Mouse (Mus musculus): ENCODE measurements around the gene Slc25a33.
"Not testable (repeated sequence)": the region's sequence is repeated elsewhere in the genome, so short reads cannot be mapped to it uniquely, and the experiment has no call there.

Slc25a33 gene

GRCm38 (mm10) chr4:149774094-149774470 lies at the start of gene Slc25a33:
Gene Slc25a33, minus strand, starts transcription at chr4:149774277.
- DNase-seq (ENCODE audit: low spot score in 2 of 2), result peak; percentile 92 to 95

DNA sequence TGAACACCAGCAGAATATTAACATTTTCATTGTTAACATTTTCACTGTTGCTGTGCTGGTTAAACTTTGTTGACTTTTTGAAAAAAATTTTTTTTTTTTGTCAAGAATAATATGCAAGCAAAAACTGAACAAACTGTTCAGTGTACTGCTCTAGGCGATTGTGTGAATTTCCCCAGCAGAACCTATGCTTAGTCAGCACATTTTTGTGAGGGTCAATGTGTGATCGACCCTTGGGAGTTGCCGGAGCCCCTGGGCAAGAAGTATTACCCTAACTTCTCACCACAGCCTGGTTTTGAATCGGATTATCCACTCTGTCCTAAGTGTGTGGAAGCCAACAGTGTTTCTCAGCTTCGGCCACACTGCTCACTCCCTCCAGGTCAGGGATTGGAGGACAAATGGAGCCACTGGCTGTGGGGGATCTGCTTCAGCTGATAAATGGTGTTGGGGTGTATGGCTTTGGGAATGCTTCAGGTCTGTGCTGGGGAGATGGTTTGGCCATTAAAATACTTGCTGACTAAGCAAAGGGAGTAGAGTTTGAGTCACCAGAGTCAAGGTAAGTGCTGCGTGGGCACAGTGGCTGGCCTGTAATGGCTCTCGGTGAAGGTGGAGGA lies 48.6 kb upstream of the Slc25a33 start:
- DNase-seq (ENCODE audit: low spot score in 2 of 2), result no peak

- DNase-seq (ENCODE audit: low spot score in 2 of 2), result no peak
These were observed 48.0 kb upstream of the Slc25a33 start for GRCm38 (mm10) chr4:149822126-149822525.

DNA sequence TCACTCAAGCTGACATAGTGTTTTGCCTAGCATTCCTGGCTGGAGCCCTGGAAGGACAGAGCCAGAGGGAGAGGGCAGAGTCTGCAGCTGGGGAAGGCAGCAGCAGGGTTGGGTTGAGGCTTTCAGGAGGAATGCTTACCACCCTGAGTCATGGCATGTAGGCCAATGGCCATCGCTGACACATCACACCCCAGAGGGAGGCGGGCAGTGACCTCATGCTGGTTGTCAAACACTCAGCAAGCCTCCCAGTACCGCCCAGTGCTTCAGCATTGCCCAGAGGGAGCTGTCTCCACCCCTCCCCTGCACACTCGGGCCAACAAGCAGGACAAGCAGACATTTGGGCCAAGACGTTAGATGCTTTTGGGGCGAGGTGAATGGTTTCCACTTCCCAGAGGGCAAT lies 46.5 kb upstream of the Slc25a33 start:
- no peak for DNase-seq (ENCODE audit: low spot score in 2 of 2)

DNA sequence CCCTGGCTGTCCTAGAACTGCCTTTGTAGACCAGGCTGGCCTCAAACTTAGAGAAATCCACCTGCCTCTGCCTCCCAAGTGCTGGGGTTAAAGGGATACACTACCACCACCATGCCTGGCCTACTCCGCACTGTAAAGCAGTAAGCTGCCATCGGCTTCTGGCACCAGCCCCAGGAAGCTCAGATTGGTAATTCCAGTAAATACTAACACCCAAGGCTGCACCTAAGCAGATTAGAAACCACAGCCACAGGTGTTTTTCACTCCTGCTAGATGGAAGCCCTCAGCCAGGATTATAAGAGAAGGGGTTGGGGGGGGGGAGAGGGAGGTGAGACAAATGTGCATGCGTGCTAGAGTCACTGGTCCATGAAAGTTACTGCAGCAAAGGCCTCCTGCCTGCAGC lies 45.1 kb upstream of the Slc25a33 start:
- no peak for DNase-seq (ENCODE audit: low spot score in 2 of 2)

DNA sequence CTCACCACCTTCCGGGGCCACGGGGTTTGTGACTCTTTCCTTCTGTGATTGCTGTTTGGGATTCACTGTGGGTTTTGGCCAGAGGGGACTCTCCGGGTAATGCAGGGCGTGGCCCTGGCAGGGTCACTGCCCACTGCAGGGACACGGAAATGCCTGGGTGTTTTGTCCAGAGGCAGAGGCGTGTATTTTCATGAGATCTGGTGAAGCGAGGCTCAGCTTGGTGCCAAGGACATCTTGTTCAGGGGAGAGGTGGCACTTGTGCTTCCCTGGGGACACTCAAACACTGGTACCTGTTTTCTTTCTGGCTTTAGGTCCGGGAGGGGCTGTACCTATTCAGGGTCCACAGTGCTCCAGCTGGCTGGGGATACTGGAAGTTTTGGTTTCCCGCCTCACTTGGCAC lies 42.5 kb upstream of the Slc25a33 start:
- no peak for DNase-seq (ENCODE audit: low spot score in 2 of 2)

- no peak for DNase-seq (ENCODE audit: low spot score in 2 of 2)
These were observed 41.5 kb upstream of the Slc25a33 start for GRCm38 (mm10) chr4:149815586-149815985.

- DNase-seq (ENCODE audit: low spot score in 2 of 2), result no peak
These were observed 39.5 kb upstream of the Slc25a33 start for GRCm38 (mm10) chr4:149813409-149814184.

DNA sequence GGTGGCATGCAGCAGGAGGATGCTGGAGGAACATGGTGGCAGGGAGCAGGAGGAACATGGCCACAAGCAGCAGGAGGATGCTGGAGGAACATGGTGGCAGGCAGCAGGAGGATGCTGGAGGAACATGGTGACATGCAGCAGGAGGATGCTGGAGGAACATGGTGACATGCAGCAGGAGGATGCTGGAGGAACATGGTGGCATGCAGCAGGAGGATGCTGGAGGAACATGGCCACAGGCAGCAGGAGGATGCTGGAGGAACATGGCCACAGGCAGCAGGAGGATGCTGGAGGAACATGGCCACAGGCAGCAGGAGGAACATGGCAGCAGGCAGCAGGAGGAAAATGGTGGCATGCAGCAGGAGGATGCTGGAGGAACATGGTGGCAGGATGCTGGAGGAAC lies 36.3 kb upstream of the Slc25a33 start:
- DNase-seq (ENCODE audit: low spot score in 2 of 2), result not testable (repeated sequence)

- no peak for DNase-seq (ENCODE audit: low spot score in 2 of 2)
These were observed 34.6 kb upstream of the Slc25a33 start for GRCm38 (mm10) chr4:149808584-149809227.

DNA sequence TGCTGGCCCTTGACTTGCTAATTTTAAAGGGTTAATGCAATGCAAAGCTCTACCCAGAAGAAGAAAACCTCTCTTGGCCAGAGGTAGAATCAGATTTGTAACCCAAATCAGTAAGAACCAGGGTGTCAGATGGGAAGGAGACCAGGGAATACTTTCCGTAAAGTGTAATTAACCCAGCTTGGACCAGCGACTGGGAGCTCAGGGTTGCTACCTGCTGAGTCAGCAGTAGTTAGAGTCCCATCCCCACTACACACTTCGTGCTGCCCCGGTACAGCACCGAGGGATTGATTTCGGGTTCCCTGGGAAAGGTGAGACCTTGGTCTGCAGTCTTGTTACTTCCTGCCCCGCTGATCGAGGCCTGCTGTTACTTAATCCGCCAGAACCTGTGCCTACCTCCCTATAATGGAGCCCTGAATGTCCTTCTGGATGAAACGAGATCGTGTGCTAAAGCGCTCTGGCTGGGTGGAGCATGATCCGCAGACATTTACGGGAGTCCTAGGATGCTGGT lies 34.0 kb upstream of the Slc25a33 start:
- DNase-seq (ENCODE audit: low spot score in 2 of 2), result no peak

- peak; percentile 67 to 87 for DNase-seq (ENCODE audit: low spot score in 2 of 2)
These were observed 32.8 kb upstream of the Slc25a33 start for GRCm38 (mm10) chr4:149806699-149807381.

DNA sequence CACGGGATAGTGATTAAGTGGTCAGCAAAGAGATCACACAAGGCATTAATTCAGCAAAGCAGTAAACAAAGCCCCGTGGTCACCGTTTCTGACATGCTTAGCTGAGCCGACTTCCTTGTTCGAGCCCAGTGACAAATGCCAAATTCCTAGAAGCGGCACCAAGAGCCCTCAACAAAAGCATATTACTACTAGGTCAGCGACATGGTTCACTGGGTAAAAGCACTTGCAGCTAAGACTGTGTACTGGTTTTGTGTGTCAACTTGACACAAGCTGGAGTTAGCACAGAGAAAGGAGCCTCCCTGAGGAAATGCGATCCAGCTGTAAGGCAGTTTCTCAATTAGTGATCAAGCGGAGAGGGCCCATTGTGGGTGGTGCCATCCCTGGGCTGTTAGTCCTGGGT lies 28.2 kb upstream of the Slc25a33 start:
- no peak for DNase-seq (ENCODE audit: low spot score in 2 of 2)

DNA sequence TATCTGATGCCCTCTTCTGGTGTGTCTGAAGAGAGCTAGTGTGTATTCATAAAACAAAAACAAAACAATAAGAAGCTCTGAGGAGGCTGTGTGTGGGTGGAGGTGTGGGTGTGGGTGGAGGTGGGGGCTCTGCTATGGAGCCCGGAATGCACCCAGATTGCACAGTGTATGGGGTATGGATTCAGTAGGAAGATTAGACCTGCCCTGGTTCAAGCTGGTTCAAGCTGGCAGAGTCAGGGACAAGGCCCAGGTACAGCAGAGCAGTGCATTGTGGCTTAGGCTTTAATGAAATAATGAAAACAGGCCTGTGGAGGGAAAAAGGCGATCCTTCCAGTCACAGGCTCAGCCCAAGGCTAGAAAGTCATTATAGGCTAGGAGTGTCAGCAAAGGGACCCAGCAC lies 26.5 kb upstream of the Slc25a33 start:
- no peak for DNase-seq (ENCODE audit: low spot score in 2 of 2)

- DNase-seq (ENCODE audit: low spot score in 2 of 2), result no peak
These were observed 26.0 kb upstream of the Slc25a33 start for GRCm38 (mm10) chr4:149800172-149800464.

- no peak for DNase-seq (ENCODE audit: low spot score in 2 of 2)
These were observed 25.5 kb upstream of the Slc25a33 start for GRCm38 (mm10) chr4:149799346-149800171.

DNA sequence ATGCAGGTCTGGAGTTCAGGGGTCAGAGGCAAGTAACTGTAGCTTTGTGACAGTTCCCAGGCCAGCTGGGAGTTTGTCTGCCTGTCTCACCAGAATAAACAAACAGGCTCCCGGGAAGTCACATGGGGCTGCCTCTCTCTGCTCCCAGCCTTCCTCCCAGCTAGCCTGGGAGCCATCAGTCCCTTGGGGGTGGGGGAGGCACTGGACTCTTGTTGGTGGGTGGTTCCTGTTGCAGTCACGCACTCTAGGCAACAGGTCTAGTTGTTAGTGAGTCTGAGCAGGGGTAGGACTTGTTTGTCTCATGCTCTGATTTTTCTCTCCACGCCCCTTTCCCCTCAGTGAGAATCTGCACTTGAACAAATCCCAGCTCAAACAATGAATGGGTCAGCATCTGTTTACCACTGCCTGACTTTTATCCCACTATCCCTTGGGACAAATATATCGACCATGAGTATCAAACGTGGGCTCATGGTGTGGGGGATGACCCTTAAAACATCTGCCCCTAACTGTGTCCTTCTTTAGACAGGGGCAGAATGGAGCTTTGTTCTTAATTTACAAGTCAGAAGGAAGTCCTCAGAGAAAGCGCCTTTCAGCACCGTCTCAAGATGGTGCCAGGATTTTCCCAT lies 24.7 kb upstream of the Slc25a33 start:
- no peak for DNase-seq (ENCODE audit: low spot score in 2 of 2)

- no peak for DNase-seq (ENCODE audit: low spot score in 2 of 2)
These were observed 24.0 kb upstream of the Slc25a33 start for GRCm38 (mm10) chr4:149798116-149798515.

GRCm38 (mm10) chr4:149797220-149797610 lies 23.1 kb upstream of the Slc25a33 start:
- DNase-seq (ENCODE audit: low spot score in 2 of 2), result no peak

GRCm38 (mm10) chr4:149796567-149797219 lies 22.6 kb upstream of the Slc25a33 start:
- no peak for DNase-seq (ENCODE audit: low spot score in 2 of 2)

Data from frontal cortex, postnatal 14 days (tissue).